Mouse (Mus musculus): ENCODE measurements at regions not wholly inside any gene's neighbourhood (a gene's known extent, or its start where the extent isn't known, plus 50 kb on each side); places are given as distances from the start of the nearest gene placed in this dataset.
A peak's percentile ranks its signal among the peaks of the same experiment; 100 is the strongest.
"Not testable (repeated sequence)": the region's sequence is repeated elsewhere in the genome, so short reads cannot be mapped to it uniquely, and the experiment has no call there.

DNA sequence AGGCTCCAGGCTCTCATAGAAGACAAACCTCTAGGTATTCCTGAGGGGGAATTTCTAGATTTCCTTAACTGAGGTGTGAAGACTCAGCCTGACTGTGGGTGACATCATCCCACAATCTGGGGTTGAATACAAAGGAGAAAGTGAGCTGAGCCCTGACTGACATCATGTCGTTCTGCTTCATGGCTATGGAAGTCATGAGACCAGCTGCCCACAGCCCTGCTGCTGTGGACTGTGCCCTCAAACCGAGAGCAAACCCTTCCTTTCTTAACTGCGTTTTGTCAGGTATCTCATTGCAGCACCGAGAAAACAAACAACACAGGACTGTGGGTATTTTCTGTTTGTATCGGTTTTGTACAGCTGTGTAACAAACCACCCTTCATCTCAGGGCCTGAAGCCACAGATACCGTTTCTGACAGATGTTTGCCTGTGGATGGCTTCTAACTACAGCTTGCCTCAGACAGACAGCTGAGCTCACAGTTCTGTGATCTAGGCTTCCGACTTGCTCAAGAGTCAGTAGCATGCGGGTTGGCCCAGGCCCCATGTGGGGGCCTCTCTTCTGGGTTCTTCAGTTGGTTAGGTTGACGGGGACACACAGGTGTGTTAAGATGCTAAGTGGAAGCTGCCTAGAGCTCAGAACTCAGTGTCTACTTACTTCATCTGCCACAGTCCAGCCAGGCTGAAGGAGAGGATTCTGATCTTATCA, 150.9 kb downstream of the Tpra1 start:
- ATAC-seq (ENCODE audit: low TSS enrichment), result no peak

DNA sequence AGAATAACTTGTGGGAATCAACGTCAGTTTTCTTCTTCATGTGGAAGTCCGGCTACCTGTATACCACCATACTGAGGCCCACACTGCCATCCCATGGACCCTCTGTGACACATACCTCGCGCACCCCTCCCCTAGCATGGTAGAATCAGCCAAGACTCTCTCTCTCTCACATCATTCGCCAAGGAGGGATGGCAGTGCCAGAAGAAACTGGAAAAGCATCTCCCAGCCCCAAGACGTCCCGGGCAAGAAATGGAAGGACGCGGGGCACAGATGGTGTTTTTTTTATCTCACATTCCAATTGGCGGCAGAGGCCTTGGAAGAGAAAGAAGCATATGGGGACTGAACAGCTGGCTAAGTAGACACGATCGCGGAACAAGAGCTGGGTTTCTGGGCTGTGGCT, 152.0 kb downstream of the Tpra1 start:
- ATAC-seq (ENCODE audit: low TSS enrichment), result 0 out of 2 replicates have a peak, but pooled peaks have one; percentile 39

DNA sequence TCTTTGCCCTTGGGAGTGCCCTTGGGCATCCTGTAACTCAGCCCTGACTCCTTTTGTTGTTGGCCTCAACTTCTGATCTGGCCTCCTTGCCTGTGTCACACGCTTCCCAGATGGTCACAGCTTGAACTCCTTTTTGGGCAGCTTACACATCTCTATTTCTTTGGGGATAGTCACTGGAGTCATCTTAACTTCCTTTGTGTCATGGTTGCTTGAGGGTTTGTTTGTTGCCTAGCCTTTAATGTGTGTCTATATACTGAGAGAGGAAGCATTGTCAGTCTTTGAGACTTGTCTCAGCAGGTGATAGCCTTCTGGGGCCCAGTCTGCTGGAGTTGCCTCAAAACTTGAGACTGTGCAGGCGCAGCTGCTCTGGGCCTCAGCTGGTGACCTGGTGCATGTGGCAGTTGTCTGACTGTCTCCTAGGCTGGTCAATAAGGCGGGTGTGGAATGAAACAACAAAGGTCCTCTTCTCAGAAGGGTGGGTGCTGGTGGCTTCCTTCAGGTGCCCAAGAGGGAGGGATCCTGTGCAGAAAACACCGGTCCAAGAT, 157.5 kb downstream of the Tpra1 start:
- ATAC-seq (ENCODE audit: low TSS enrichment), result no peak

DNA sequence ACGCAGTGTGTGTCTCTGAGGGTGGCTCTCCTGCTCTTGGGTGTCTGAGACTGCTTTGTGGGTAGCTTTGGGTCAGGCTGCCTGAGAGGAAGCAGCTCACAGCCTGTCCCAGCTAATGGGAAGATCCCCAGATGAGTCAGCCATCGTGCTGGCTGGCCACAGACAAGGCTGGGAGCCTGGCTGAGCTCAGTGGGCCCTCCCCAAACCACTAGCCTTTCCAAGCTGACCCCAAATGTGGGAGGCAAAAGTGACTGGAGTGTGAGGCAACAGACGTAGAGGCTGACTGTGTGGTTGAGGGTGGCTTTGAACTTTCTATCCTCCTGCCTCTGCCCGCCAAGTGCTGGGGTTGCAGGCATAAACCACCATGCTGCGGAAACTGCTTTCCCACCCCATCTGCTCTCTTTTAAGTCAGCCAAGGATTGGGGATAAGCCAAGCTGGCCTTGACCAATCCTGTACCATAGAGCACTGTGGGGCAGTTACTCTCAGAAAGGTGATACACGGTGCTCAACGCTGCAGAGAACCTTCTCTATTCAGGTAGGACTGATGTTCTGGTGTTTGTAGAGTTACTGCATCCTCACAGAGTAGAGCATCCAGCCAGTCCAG, 163.0 kb downstream of the Tpra1 start:
- no peak for ATAC-seq (ENCODE audit: low TSS enrichment)

DNA sequence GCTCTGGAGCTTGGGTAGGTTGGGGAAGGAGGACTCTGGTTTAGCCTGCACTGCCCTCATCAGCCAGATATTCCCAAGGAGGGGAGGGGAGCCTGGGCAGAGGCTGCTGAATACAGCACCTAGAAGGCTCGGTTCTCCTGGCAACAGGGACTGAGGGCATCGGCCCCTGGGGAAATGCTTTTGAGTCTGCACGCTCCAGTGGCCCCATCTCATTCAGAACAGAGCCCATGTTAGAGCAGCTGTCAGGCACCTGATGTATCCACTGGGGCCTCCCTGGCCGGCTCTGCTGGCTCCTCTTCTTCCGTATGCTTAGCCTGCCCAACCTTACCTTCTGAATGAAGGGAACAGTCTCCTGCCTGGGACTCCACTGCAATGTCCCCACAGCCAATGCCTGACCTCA, 164.5 kb downstream of the Tpra1 start:
- ATAC-seq (ENCODE audit: low TSS enrichment), result no peak

- ATAC-seq (ENCODE audit: low TSS enrichment), result peak; percentile 85
Observed at GRCm38 (mm10) chr6:89068286-89068685, 166.2 kb downstream of the Tpra1 start.

DNA sequence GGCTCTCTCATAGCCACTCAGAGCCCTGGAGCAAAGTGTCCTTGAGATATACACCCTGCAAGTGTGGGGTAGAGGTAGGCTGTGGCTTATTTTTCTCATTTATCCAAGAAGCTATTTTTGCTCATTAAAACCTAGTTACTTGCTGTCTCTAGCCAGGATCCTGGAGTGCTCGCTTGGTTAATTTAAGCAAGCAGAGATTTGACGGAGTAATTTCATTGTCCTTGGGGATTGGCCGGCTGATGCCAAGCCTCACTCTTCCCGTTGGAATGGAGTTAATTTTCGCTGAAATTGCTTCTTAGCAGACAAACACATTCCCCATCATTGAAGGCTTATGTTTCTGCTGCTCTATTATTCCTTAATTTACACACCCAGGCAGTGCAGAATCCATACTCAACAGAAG, 167.1 kb downstream of the Tpra1 start:
- no peak for ATAC-seq (ENCODE audit: low TSS enrichment)

GRCm38 (mm10) chr6:89070011-89070410, 168.0 kb downstream of the Tpra1 start:
- no peak for ATAC-seq (ENCODE audit: low TSS enrichment)

- no peak for ATAC-seq (ENCODE audit: low TSS enrichment)
Observed at GRCm38 (mm10) chr6:89071766-89072165, 169.7 kb downstream of the Tpra1 start.

- no peak for ATAC-seq (ENCODE audit: low TSS enrichment)
Observed at GRCm38 (mm10) chr6:89072569-89072968, 170.5 kb downstream of the Tpra1 start.

DNA sequence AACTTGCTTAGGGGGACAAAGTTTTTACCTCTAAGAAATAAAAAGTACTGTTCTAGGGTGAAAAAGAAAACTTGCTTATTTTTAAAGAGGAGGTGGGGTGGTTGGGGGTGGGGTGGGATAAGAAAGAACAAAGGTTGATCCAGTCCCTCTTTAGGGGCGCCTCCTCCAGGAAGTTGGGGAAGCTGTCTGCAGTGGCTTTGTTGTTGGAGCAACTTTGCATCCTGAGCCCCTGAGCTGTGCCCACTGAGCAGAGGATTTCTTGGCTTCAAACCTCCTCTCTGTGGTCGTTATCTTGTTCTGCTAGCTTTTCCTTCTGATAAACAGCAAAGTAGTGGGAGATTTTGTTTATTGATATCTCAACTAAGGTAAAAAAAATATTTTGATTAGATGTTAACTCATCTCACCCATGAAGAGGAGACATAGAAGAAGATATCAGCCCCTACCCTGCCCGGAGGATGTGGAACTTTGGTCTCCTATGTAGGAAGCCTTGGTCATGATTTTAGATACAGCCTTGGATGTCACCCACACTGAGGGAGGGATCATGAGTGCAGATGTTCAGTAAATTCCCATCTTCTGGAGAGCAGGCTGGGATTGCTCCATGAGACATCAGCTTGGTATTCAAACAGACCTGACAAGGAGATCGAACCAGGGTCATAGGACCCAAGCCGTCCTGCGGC, 179.7 kb downstream of the Tpra1 start:
- ATAC-seq (ENCODE audit: low TSS enrichment), result no peak

- no peak for ATAC-seq (ENCODE audit: low TSS enrichment)
Observed at GRCm38 (mm10) chr6:89084437-89084836, 182.4 kb downstream of the Tpra1 start.

- ATAC-seq (ENCODE audit: low TSS enrichment), result 0 out of 2 replicates have a peak, but pooled peaks have one; percentile 34
Observed at GRCm38 (mm10) chr6:89085151-89085550, 183.1 kb downstream of the Tpra1 start.

GRCm38 (mm10) chr6:89087620-89088019, 185.6 kb downstream of the Tpra1 start:
- no peak for ATAC-seq (ENCODE audit: low TSS enrichment)

- peak; percentile 90 for ATAC-seq (ENCODE audit: low TSS enrichment)
Observed at GRCm38 (mm10) chr6:89090096-89090495, 188.0 kb downstream of the Tpra1 start.

DNA sequence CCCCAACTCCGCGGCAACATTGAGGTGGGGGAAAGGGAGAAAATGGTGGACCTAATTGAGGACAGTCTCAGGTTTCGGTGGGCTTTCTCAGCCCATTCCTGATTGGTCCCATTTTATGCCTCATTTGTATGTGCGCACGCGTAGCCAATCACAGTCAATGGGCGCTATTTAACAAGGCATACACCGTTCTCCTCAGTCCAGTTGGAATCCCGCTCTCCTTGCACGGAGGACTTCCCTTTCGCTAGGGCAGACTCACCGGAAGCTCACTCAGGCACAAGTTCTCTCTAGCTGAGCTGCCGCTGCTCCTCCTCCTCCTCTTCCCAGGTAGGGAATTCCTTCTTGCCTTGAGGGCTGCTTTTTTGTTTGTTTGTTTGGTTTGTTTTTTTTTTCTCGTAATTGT, 193.9 kb downstream of the Tpra1 start:
- no peak for ATAC-seq (ENCODE audit: low TSS enrichment)

- ATAC-seq (ENCODE audit: low TSS enrichment), result no peak
Observed at GRCm38 (mm10) chr6:89097531-89097930, 195.5 kb downstream of the Tpra1 start.

- no peak for ATAC-seq (ENCODE audit: low TSS enrichment)
Observed at GRCm38 (mm10) chr6:89119241-89119640, 217.2 kb downstream of the Tpra1 start.

- ATAC-seq (ENCODE audit: low TSS enrichment), result no peak
Observed at GRCm38 (mm10) chr6:89121023-89121745, 219.1 kb downstream of the Tpra1 start.

GRCm38 (mm10) chr6:89121746-89122070, 219.7 kb downstream of the Tpra1 start:
- ATAC-seq (ENCODE audit: low TSS enrichment), result no peak

DNA sequence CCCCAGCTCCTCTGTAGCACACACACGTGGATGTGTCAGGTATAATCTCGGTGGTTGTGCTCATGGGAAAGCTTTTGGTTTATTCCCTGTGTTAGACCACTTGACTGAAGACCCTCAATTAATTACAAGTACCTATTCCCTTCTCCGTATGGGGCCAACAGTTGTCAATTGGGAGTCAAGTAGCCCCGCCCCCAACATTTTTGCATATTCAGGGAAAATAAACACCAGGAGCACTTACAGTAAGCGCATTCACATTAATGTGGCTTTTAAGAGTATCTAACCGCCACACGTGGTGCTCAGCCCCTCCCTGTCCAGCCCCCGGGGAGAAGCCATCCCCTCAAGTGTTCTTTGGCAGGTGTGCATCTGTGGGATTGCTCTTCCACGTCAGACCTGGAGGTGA, 223.9 kb downstream of the Tpra1 start:
- no peak for ATAC-seq (ENCODE audit: low TSS enrichment)

- not testable (repeated sequence) for ATAC-seq (ENCODE audit: low TSS enrichment)
Observed at GRCm38 (mm10) chr6:89128141-89128540, 226.1 kb downstream of the Tpra1 start.

All from frontal cortex, adult (tissue).